9 mouse cellular contexts compared by ENCODE assay signal in genomic region chr15:77365700-77366570, GRCm38 (mm10). TPM values are rescaled to one million over a fixed set of nuclear protein-coding genes. Genes with fewer than 3 reads are reported as not detected.
A peak's percentile ranks its signal among the peaks of the same experiment; 100 is the strongest.
DNase-seq lines count a peak whose midpoint lies in the region; ATAC-seq and TF ChIP-seq lines count a peak whose summit lies in the region.
"Had no signal": no experiment of that assay in that cellular context is flagged by ENCODE, and none has a peak within 500 bp of the region (broad histone marks: within the 10 kb centered on the region; RNA-seq: fewer than 3 reads in every experiment).

No protein-coding gene starts in this region.

- H3K4me3 ChIP-seq in lung, embryonic 15.5 days, result no peak overlapping the region
- no peak overlapping the region for H3K4me3 ChIP-seq in forebrain, embryonic 15.5 days
- H3K4me3 ChIP-seq in intestine, embryonic 15.5 days (replicated peaks), result no peak overlapping the region
- H3K4me3 ChIP-seq in stomach, embryonic 14.5 days (ENCODE audit: low read depth, low read length), result no peak overlapping the region
- H3K4me3 ChIP-seq in thymus, adult 2 months (ENCODE audit: control insufficient read depth, insufficient read depth, low read length), result no peak overlapping the region

- no peak for ATAC-seq in lung, embryonic 15.5 days (ENCODE audit: borderline replicate concordance, extremely low read depth, low FRiP score, low TSS enrichment)
- no peak for ATAC-seq in forebrain, embryonic 15.5 days (replicated peaks)
- ATAC-seq in intestine, embryonic 15.5 days, result no peak
- no peak for ATAC-seq in stomach, embryonic 14.5 days (ENCODE audit: insufficient number of reproducible peaks, insufficient read depth, low FRiP score, low read depth)

- DNase-seq in lung, postnatal 14 days, result no peak
- DNase-seq in urinary bladder, postnatal 14 days (ENCODE audit: low spot score), result no peak
- DNase-seq in thymus, adult 2 months, result no peak
- DNase-seq in ovary, adult 18-20 months (ENCODE audit: low spot score), result no peak

- no peaks in the 10 kb centered on the region for H3K36me3 ChIP-seq in lung, embryonic 15.5 days
- H3K36me3 ChIP-seq in forebrain, embryonic 15.5 days, result no peaks in the 10 kb centered on the region
- no peaks in the 10 kb centered on the region for H3K36me3 ChIP-seq in intestine, embryonic 15.5 days
- H3K36me3 ChIP-seq in stomach, embryonic 14.5 days (ENCODE audit: control insufficient read depth, insufficient read depth, low read length), result no peaks in the 10 kb centered on the region
- H3K36me3 ChIP-seq in thymus, adult 2 months (ENCODE audit: control insufficient read depth, insufficient read depth, low read length), result no peaks in the 10 kb centered on the region

- H3K4me2 ChIP-seq in lung, embryonic 15.5 days, result peak overlapping the region; percentile 63
- H3K4me2 ChIP-seq in forebrain, embryonic 15.5 days (replicated peaks), result peak overlapping the region; percentile 58; the same call in 1 of the 2 replicates
- peak overlapping the region; percentile 70 for H3K4me2 ChIP-seq in intestine, embryonic 15.5 days (replicated peaks)
- peak overlapping the region; percentile 65 for H3K4me2 ChIP-seq in stomach, embryonic 14.5 days (replicated peaks; ENCODE audit: low read depth, low read length)

- peaks cover 25% of the 10 kb centered on the region for H3K4me1 ChIP-seq in lung, embryonic 15.5 days
- H3K4me1 ChIP-seq in forebrain, embryonic 15.5 days, result peaks cover 36% of the 10 kb centered on the region
- peaks cover 22% of the 10 kb centered on the region for H3K4me1 ChIP-seq in intestine, embryonic 15.5 days (replicated peaks)
- peaks cover 18% of the 10 kb centered on the region; the same call in 1 of the 2 replicates for H3K4me1 ChIP-seq in stomach, embryonic 14.5 days (ENCODE audit: control insufficient read depth, insufficient read depth, low read length)
- no peaks in the 10 kb centered on the region for H3K4me1 ChIP-seq in thymus, adult 2 months (replicated peaks; ENCODE audit: control insufficient read depth, insufficient read depth, low read length)

- no peak overlapping the region for H3K9ac ChIP-seq in lung, embryonic 15.5 days
- H3K9ac ChIP-seq in forebrain, embryonic 15.5 days (replicated peaks), result no peak overlapping the region
- no peak overlapping the region for H3K9ac ChIP-seq in intestine, embryonic 15.5 days
- no peak overlapping the region for H3K9ac ChIP-seq in stomach, embryonic 14.5 days (replicated peaks; ENCODE audit: low read depth, low read length)
- H3K9ac ChIP-seq: liver, embryonic 14.5 days had no signal

- TF ChIP-seq POLR2A in thymus, adult 2 months (IDR thresholded peaks at IDR 0.05; ENCODE audit: control insufficient read depth, extremely low read depth, insufficient read depth, low read length, poor library complexity), result no peak

- H3K9me3 ChIP-seq in lung, embryonic 15.5 days, result no peaks in the 10 kb centered on the region
- H3K9me3 ChIP-seq in forebrain, embryonic 15.5 days, result no peaks in the 10 kb centered on the region
- H3K9me3 ChIP-seq in intestine, embryonic 15.5 days, result no peaks in the 10 kb centered on the region
- H3K9me3 ChIP-seq in stomach, embryonic 14.5 days (ENCODE audit: control insufficient read depth, low read depth, low read length), result no peaks in the 10 kb centered on the region

- H3K27ac ChIP-seq in lung, embryonic 15.5 days, result peak overlapping the region; percentile 97
- peak overlapping the region; percentile 96 for H3K27ac ChIP-seq in forebrain, embryonic 15.5 days (replicated peaks)
- H3K27ac ChIP-seq in intestine, embryonic 15.5 days, result peak overlapping the region; percentile 95
- H3K27ac ChIP-seq in stomach, embryonic 14.5 days (ENCODE audit: low read length), result peak overlapping the region; percentile 99
- no peak overlapping the region for H3K27ac ChIP-seq in thymus, adult 2 months (ENCODE audit: control insufficient read depth, insufficient read depth, low read length)
- H3K27ac ChIP-seq: liver, embryonic 14.5 days had no signal

- WGBS in lung, embryonic 15.5 days, result 44% methylated on average over 9 of the region's 9 CpGs
- WGBS in forebrain, embryonic 15.5 days, result 64% methylated on average over 9 of the region's 9 CpGs
- 56% methylated on average over 9 of the region's 9 CpGs for WGBS in intestine, embryonic 15.5 days
- 51% methylated on average over 9 of the region's 9 CpGs for WGBS in stomach, embryonic 14.5 days
- WGBS in thymus, adult 2 months, result 80% methylated on average over 9 of the region's 9 CpGs

- TF ChIP-seq CTCF in thymus, adult 2 months (IDR thresholded peaks at IDR 0.05; ENCODE audit: borderline replicate concordance, control insufficient read depth, extremely low read depth, insufficient read depth, low read length, poor library complexity), result no peak

- no peaks in the 10 kb centered on the region for H3K27me3 ChIP-seq in lung, embryonic 15.5 days
- no peaks in the 10 kb centered on the region for H3K27me3 ChIP-seq in forebrain, embryonic 15.5 days
- no peaks in the 10 kb centered on the region for H3K27me3 ChIP-seq in intestine, embryonic 15.5 days (replicated peaks)
- H3K27me3 ChIP-seq in stomach, embryonic 14.5 days (ENCODE audit: control insufficient read depth, insufficient read depth, low read length), result no peaks in the 10 kb centered on the region
- H3K27me3 ChIP-seq in thymus, adult 2 months (ENCODE audit: control insufficient read depth, insufficient read depth, low read length), result no peaks in the 10 kb centered on the region

RNA-seq across cellular contexts. Expression of gene Apol7a, which starts 33.0 kb away (rescaled TPM):
- polyA plus RNA-seq in lung, embryonic 15.5 days (2015; fragmentation: Nextera tagmentation; extraction: Ambion mirVana), result 0.09 TPM in 1 of 2 replicates, not detected in the other
- polyA plus RNA-seq in forebrain, embryonic 15.5 days (2015; fragmentation: Nextera tagmentation; extraction: Ambion mirVana), result not detected in 2 replicates
- 7.8 TPM in 2 replicates for polyA plus RNA-seq in intestine, embryonic 15.5 days (2015; fragmentation: Nextera tagmentation; extraction: Ambion mirVana)
- polyA plus RNA-seq in stomach, embryonic 14.5 days (2014; fragmentation: Nextera tagmentation; extraction: Ambion mirVana), result 2.4 and 2.8 TPM in 2 replicates
- polyA plus RNA-seq in thymus, adult 2 months (2012; rRNA removed), result 0.19 and 0.20 TPM in 2 replicates

RNA-seq across cellular contexts. Expression of gene Apol9a, which starts 45.0 kb away (rescaled TPM):
- polyA plus RNA-seq in lung, embryonic 15.5 days (2015; fragmentation: Nextera tagmentation; extraction: Ambion mirVana), result 0.30 TPM in 1 of 2 replicates, not detected in the other
- 0.11 and 0.19 TPM in 2 replicates for polyA plus RNA-seq in forebrain, embryonic 15.5 days (2015; fragmentation: Nextera tagmentation; extraction: Ambion mirVana)
- polyA plus RNA-seq in intestine, embryonic 15.5 days (2015; fragmentation: Nextera tagmentation; extraction: Ambion mirVana), result 0.39 and 0.40 TPM in 2 replicates
- polyA plus RNA-seq in stomach, embryonic 14.5 days (2014; fragmentation: Nextera tagmentation; extraction: Ambion mirVana), result 0.25 TPM in 1 of 2 replicates, not detected in the other
- 2.8 and 5.4 TPM in 2 replicates for polyA plus RNA-seq in thymus, adult 2 months (2012; rRNA removed)
- polyA plus RNA-seq: liver, embryonic 14.5 days had no signal

RNA-seq across cellular contexts. Expression of gene Rbfox2, which starts 59.1 kb away (rescaled TPM):
- 41.8 and 43.3 TPM in 2 replicates for polyA plus RNA-seq in lung, embryonic 15.5 days (2015; fragmentation: Nextera tagmentation; extraction: Ambion mirVana)
- 173 and 183 TPM in 2 replicates for polyA plus RNA-seq in forebrain, embryonic 15.5 days (2015; fragmentation: Nextera tagmentation; extraction: Ambion mirVana)
- polyA plus RNA-seq in intestine, embryonic 15.5 days (2015; fragmentation: Nextera tagmentation; extraction: Ambion mirVana), result 42.6 and 44.8 TPM in 2 replicates
- polyA plus RNA-seq in stomach, embryonic 14.5 days (2014; fragmentation: Nextera tagmentation; extraction: Ambion mirVana), result 90.5 and 93.7 TPM in 2 replicates
- polyA plus RNA-seq in thymus, adult 2 months (2012; rRNA removed), result 13.4 and 20.5 TPM in 2 replicates
